Mouse (Mus musculus) adrenal gland, postnatal 4 days (tissue): ENCODE measurements around the gene Sh2d2a. TPM values are rescaled to one million over a fixed set of nuclear protein-coding genes. Genes with fewer than 3 reads are reported as not detected.
A peak's percentile ranks its signal among the peaks of the same experiment; 100 is the strongest.
"Not testable (repeated sequence)": the region's sequence is repeated elsewhere in the genome, so short reads cannot be mapped to it uniquely, and the experiment has no call there.

Source experiments
- DNase-seq, 2 experiments: peaks; one replicate each; pipeline ENCODE4 v3.0.0; 2021 to 2022; ENCODE audit warnings: low spot score in 2 of 2, mixed read lengths in 2 of 2
- total RNA-seq, 2 experiments: library from RNA; stranded (reverse); gene quantifications; 2 replicates each; pipeline ENCODE4 v1.2.3; 2021

The Sh2d2a gene
- total RNA-seq, 2 experiments from 2014 or later = 0.25 to 0.51 TPM

- no peak for DNase-seq
Observed at GRCm38 (mm10) chr3:87854795-87855568, 8.4 kb downstream of the Sh2d2a start.

GRCm38 (mm10) chr3:87855936-87856335 lies 9.4 kb downstream of the Sh2d2a start:
- DNase-seq = no peak

DNA sequence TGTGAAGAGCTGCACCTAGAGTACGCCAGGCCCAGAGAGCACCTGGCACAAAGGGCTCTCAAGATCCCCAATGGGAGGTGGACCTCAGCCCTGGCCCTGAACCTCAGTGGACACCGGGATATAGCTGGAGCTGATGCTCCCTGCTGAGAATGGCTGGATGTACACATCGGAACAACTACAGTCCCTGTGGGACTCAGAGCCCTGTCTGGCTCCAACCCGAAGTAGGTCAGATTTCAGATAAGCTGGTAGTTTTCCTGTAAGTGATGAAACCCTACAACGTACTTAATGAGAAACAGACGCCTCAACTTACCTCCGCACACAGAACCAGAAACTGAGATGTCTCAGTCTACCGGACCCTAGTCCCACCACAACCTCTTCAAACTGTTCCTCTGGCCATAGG lies 11.1 kb downstream of the Sh2d2a start:
- no peak for DNase-seq

GRCm38 (mm10) chr3:87859813-87860212 lies 13.3 kb downstream of the Sh2d2a start:
- DNase-seq = peak in 1 of 2 experiments; percentile 22

- not testable (repeated sequence) for DNase-seq
Observed at GRCm38 (mm10) chr3:87864111-87864510, 17.6 kb downstream of the Sh2d2a start.

GRCm38 (mm10) chr3:87877730-87878129 lies 31.2 kb downstream of the Sh2d2a start:
- no peak for DNase-seq

GRCm38 (mm10) chr3:87884291-87884690 lies 37.7 kb downstream of the Sh2d2a start:
- no peak for DNase-seq

- DNase-seq = peak in 1 of 2 experiments; percentile 32
Observed at GRCm38 (mm10) chr3:87884708-87885251, 38.2 kb downstream of the Sh2d2a start.

- peak; percentile 44 to 69 for DNase-seq
Observed at GRCm38 (mm10) chr3:87885281-87886003, 38.9 kb downstream of the Sh2d2a start, which contains the start of gene Prcc. Gene Prcc (minus strand): TSS chr3:87885608.

DNA sequence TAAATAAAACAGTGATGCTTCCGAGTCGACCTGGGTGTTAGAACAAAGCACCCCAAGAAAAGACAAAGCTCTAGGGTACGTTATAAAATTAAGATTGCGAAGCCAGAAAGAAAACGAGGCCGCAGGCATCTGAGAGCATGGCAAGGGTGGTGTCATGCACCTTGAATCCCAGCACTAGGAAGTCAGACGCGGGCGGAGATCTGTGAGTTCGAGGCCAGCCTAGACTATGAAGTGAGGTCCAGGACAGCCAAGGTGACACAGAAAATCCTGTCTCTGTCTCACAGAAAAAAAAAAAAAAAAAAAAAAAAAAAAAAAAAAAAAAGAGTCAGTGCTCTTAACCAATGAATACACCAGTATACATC lies 39.4 kb downstream of the Sh2d2a start:
- no peak for DNase-seq

DNA sequence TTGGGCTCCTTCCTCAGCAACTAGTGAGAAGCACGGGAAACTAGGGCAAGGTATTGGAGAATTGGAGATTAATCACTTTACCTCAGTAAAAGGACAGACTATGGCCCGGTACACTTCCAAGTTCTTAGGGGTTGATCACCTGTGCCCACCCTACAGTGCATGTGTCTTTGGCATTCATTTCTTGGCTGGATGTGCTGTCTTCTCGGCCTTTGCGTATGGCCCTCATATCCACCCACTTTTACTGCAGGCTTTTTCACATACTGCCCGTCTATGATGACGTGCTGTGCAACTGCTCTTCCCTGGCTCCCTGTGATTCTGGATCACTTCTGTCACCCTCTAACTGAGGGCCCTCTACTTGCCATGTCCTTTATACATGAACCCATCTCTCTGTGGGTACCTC lies 39.9 kb downstream of the Sh2d2a start:
- DNase-seq = no peak

DNA sequence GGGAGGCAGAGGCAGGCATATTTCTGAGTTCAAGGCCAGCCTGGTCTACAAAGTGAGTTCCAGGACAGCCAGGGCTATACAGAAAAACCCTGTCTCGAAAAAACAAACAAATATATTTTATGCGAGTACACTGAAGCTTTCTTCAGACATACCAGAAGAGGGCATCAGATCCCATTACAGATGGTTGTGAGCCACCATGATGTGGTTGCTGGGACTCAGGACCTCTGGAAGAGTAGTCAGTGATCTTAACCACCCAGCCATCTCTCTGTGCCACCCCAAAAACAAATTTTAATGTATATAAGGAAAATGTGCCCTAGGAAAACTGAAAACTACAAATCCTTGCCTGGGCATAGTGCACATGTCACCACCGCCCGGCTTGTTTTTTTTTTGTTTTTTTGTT lies 40.8 kb downstream of the Sh2d2a start:
- DNase-seq = not testable (repeated sequence)

DNA sequence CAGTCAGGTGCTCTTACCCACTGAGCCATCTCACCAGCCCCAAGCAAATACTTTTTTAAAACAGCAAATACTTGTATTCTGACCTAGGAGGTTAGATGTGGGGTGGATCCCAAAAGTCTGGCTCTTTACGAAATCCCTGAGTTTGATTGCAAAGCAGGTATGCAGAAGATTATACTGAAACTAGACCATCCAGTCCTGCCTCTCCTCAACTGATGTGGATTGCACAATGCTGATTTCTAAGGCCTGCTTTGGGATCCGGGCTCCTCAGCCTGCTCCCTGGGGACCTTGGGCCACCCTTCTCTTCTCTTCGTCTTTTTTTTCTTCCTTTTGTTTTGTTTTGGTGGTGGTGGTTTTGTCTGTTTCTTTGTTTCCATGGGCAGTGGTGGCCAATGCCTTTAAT lies 44.9 kb downstream of the Sh2d2a start:
- no peak for DNase-seq

DNA sequence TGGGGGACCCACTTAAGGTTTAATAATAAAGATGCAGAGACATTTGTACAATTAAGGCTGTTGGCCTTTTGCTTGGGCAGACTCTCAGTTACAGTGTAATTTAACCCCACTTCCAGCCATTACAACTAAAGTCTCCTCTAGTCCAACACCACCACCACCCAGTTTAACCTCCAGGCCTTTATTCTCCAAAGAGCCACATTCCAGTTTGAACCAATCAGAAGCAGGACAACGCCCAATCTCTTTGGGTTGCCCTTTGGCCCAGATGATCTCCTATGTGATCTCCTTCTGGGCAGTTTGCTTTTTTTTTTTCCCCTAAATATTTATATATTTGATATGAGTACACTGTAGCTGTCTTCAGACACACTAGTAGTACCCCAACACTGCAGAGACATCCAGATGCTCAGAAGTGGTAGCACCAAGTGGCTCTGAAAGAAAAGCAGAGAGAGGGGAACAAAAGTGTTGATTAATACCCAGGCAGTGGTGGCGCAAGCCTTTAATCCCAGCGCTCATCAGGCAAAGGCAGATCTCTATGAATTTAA lies 46.9 kb downstream of the Sh2d2a start:
- DNase-seq = no peak

- no peak for DNase-seq
Observed at GRCm38 (mm10) chr3:87899266-87899665, 52.7 kb downstream of the Sh2d2a start.

GRCm38 (mm10) chr3:87899776-87900175 lies 53.2 kb downstream of the Sh2d2a start:
- no peak for DNase-seq

DNA sequence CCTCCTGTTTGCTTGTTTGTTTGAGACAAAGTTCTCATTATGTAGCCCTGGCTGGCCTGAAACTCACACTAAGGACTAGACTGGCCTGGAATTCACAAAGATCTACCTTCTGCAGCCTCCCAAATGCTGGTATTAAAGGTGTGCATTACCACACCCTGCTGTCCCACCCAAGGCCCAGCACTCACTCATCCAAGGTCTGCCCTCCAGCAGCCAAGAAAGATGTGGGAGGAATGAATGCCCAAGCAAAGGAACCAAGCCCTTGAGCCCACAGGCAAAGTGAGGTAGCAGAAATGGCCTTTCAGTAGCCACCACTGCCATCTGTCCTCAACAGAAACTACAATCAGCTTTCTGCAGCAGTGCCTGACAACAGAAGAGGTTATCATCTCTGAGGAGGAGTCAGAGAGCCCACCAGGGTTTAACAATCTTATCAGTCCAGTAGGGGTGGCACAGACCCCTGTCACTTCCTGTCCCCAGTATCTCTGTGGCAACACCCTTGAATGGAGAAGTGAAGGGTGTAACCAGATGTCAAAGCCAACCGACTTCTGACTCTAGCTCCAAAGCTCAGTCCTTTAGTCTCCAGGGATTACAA lies 54.6 kb downstream of the Sh2d2a start:
- no peak for DNase-seq

- DNase-seq = not testable (repeated sequence)
Observed at GRCm38 (mm10) chr3:87901959-87902358, 55.4 kb downstream of the Sh2d2a start.

DNA sequence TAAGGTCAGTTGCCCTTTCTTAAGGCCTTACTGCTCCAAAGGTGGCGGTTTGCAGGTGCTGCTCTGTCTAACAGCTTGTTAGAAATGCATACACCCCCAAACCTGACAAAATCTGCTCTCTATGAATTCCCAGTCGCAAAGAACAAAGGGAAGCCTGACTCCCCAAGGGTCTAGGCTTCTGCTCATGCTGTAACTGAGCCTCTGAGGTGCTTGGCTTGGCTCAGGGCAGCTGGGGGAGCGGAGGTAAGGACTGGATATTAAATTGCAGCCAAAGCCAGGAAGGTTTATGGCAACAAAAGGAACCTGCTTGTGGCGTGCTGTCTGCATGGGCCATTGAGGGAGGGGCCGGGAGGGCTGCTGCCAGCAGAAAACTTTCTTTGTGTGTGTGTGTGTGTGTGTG lies 57.3 kb downstream of the Sh2d2a start:
- DNase-seq = no peak
